Mouse (Mus musculus): ENCODE measurements around the gene Chd5. TPM values are rescaled to one million over a fixed set of nuclear protein-coding genes. Genes with fewer than 3 reads are reported as not detected.
A peak's percentile ranks its signal among the peaks of the same experiment; 100 is the strongest.

Gene Chd5
- polyA plus RNA-seq, 1 experiment from 2014 or later: 46.7 TPM

- no peak overlapping the region for H3K4me3 ChIP-seq (replicated peaks; ENCODE audit: low read length)
- no peak overlapping the region for H3K4me2 ChIP-seq (replicated peaks)
- no peak for DNase-seq (ENCODE audit: low spot score)
- no peak overlapping the region for H3K27ac ChIP-seq
- no peaks in the 10 kb centered on the region for H3K36me3 ChIP-seq (replicated peaks; ENCODE audit: control insufficient read depth, insufficient read depth)
- peaks cover 42% of the 10 kb centered on the region for H3K4me1 ChIP-seq (replicated peaks; ENCODE audit: control insufficient read depth, insufficient read depth, low read length)
- peaks cover 15% of the 10 kb centered on the region for H3K27me3 ChIP-seq (ENCODE audit: control insufficient read depth, insufficient read depth, low read length)
- no peak for ATAC-seq (ENCODE audit: low FRiP score)
- no peaks in the 10 kb centered on the region for H3K9me3 ChIP-seq (ENCODE audit: control insufficient read depth, low read length)
- H3K9ac ChIP-seq: no peak overlapping the region
- 53% methylated on average over 7 of the region's 7 CpGs for WGBS
These were observed 6.9 kb downstream of the Chd5 start for GRCm38 (mm10) chr4:152345120-152345889.

- H3K4me1 ChIP-seq (replicated peaks; ENCODE audit: control insufficient read depth, insufficient read depth, low read length): peaks cover 37% of the 10 kb centered on the region
- DNase-seq (ENCODE audit: low spot score): peak; percentile 80
- H3K27me3 ChIP-seq (ENCODE audit: control insufficient read depth, insufficient read depth, low read length): no peaks in the 10 kb centered on the region; the same call in 1 of the 2 replicates
- H3K36me3 ChIP-seq (replicated peaks; ENCODE audit: control insufficient read depth, insufficient read depth): peaks cover 16% of the 10 kb centered on the region
- ATAC-seq (ENCODE audit: low FRiP score): peak; percentile 65
- peak overlapping the region; percentile 91 for H3K27ac ChIP-seq
- peak overlapping the region; percentile 16 for H3K4me3 ChIP-seq (replicated peaks; ENCODE audit: low read length)
- no peaks in the 10 kb centered on the region for H3K9me3 ChIP-seq (ENCODE audit: control insufficient read depth, low read length)
- peak overlapping the region; percentile 46 for H3K4me2 ChIP-seq (replicated peaks)
- WGBS: 9% methylated on average over 17 of the region's 17 CpGs
- peak overlapping the region; percentile 56 for H3K9ac ChIP-seq
These were observed 11.5 kb downstream of the Chd5 start for GRCm38 (mm10) chr4:152349837-152350381.

GRCm38 (mm10) chr4:152350722-152351421 is 12.4 kb downstream of the Chd5 start:
- Histone ChIP-seq H3K27ac (peak overlapping the region; percentile 91), H3K4me2 (replicated peaks) (peak overlapping the region; percentile 46), H3K9ac (peak overlapping the region; percentile 36; the same call in 1 of the 2 replicates), H3K27me3 (ENCODE audit: control insufficient read depth, insufficient read depth, low read length) (no peaks in the 10 kb centered on the region; the same call in 1 of the 2 replicates), H3K36me3 (replicated peaks; ENCODE audit: control insufficient read depth, insufficient read depth) (peaks cover 22% of the 10 kb centered on the region), H3K9me3 (ENCODE audit: control insufficient read depth, low read length) (no peaks in the 10 kb centered on the region), H3K4me1 (replicated peaks; ENCODE audit: control insufficient read depth, insufficient read depth, low read length) (peaks cover 37% of the 10 kb centered on the region), H3K4me3 (replicated peaks; ENCODE audit: low read length) (no peak overlapping the region)
- ATAC-seq (ENCODE audit: low FRiP score): 0 out of 2 replicates have a peak, but pooled peaks have one; percentile 7
- 37% methylated on average over 8 of the region's 8 CpGs for WGBS
- no peak for DNase-seq (ENCODE audit: low spot score)

- H3K4me3 ChIP-seq (replicated peaks; ENCODE audit: low read length): no peak overlapping the region
- ATAC-seq (ENCODE audit: low FRiP score) (no peak), DNase-seq (ENCODE audit: low spot score) (no peak)
- H3K4me1 ChIP-seq (replicated peaks; ENCODE audit: control insufficient read depth, insufficient read depth, low read length): peaks cover 37% of the 10 kb centered on the region
- WGBS: 9% methylated on average over 14 of the region's 14 CpGs
- H3K4me2 ChIP-seq (replicated peaks): no peak overlapping the region
- no peaks in the 10 kb centered on the region for H3K9me3 ChIP-seq (ENCODE audit: control insufficient read depth, low read length)
- H3K36me3 ChIP-seq (replicated peaks; ENCODE audit: control insufficient read depth, insufficient read depth): peaks cover 26% of the 10 kb centered on the region
- 0 out of 2 replicates have a peak overlapping the region, but pooled peaks have one; percentile 36 for H3K9ac ChIP-seq
- H3K27me3 ChIP-seq (ENCODE audit: control insufficient read depth, insufficient read depth, low read length): no peaks in the 10 kb centered on the region; the same call in 1 of the 2 replicates
- peak overlapping the region; percentile 91 for H3K27ac ChIP-seq
These were observed 13.2 kb downstream of the Chd5 start for GRCm38 (mm10) chr4:152351422-152352305.

- no peak overlapping the region for H3K4me3 ChIP-seq (replicated peaks; ENCODE audit: low read length)
- ATAC-seq (ENCODE audit: low FRiP score): no peak
- H3K9me3 ChIP-seq (ENCODE audit: control insufficient read depth, low read length): no peaks in the 10 kb centered on the region
- DNase-seq (ENCODE audit: low spot score): no peak
- H3K36me3 ChIP-seq (replicated peaks; ENCODE audit: control insufficient read depth, insufficient read depth): peaks cover 41% of the 10 kb centered on the region
- H3K4me2 ChIP-seq (replicated peaks): no peak overlapping the region
- H3K4me1 ChIP-seq (replicated peaks; ENCODE audit: control insufficient read depth, insufficient read depth, low read length): peaks cover 32% of the 10 kb centered on the region
- no peak overlapping the region for H3K9ac ChIP-seq
- H3K27ac ChIP-seq: no peak overlapping the region
- H3K27me3 ChIP-seq (ENCODE audit: control insufficient read depth, insufficient read depth, low read length): no peaks in the 10 kb centered on the region; the same call in 1 of the 2 replicates
- WGBS: 74% methylated on average over 14 of the region's 14 CpGs
These were observed 15.6 kb downstream of the Chd5 start for GRCm38 (mm10) chr4:152353886-152354637.

GRCm38 (mm10) chr4:152355672-152356071 is 17.2 kb downstream of the Chd5 start:
- Histone ChIP-seq H3K9ac (no peak overlapping the region), H3K27me3 (ENCODE audit: control insufficient read depth, insufficient read depth, low read length) (peaks cover 4% of the 10 kb centered on the region; the same call in 1 of the 2 replicates), H3K4me2 (replicated peaks) (no peak overlapping the region), H3K27ac (no peak overlapping the region), H3K9me3 (ENCODE audit: control insufficient read depth, low read length) (no peaks in the 10 kb centered on the region), H3K4me3 (replicated peaks; ENCODE audit: low read length) (no peak overlapping the region), H3K4me1 (replicated peaks; ENCODE audit: control insufficient read depth, insufficient read depth, low read length) (peaks cover 16% of the 10 kb centered on the region), H3K36me3 (replicated peaks; ENCODE audit: control insufficient read depth, insufficient read depth) (peaks cover 41% of the 10 kb centered on the region)
- WGBS: 78% methylated on average over 7 of the region's 7 CpGs
- DNase-seq (ENCODE audit: low spot score): no peak
- no peak for ATAC-seq (ENCODE audit: low FRiP score)

- no peak overlapping the region for H3K4me2 ChIP-seq (replicated peaks)
- H3K36me3 ChIP-seq (replicated peaks; ENCODE audit: control insufficient read depth, insufficient read depth): peaks cover 51% of the 10 kb centered on the region
- ATAC-seq (ENCODE audit: low FRiP score): no peak
- no peak overlapping the region for H3K4me3 ChIP-seq (replicated peaks; ENCODE audit: low read length)
- H3K27me3 ChIP-seq (ENCODE audit: control insufficient read depth, insufficient read depth, low read length): 0 out of 2 replicates have a peak, but pooled peaks cover 4% of the 10 kb centered on the region
- H3K4me1 ChIP-seq (replicated peaks; ENCODE audit: control insufficient read depth, insufficient read depth, low read length): no peaks in the 10 kb centered on the region; the same call in 1 of the 2 replicates
- H3K9me3 ChIP-seq (ENCODE audit: control insufficient read depth, low read length): no peaks in the 10 kb centered on the region
- no peak overlapping the region for H3K27ac ChIP-seq
- no peak overlapping the region for H3K9ac ChIP-seq
- 12% methylated on average over 11 of the region's 11 CpGs for WGBS
- DNase-seq (ENCODE audit: low spot score): no peak
These were observed 21.2 kb downstream of the Chd5 start for GRCm38 (mm10) chr4:152359700-152360099.

- Histone ChIP-seq H3K27ac (no peak overlapping the region), H3K36me3 (replicated peaks; ENCODE audit: control insufficient read depth, insufficient read depth) (peaks cover 43% of the 10 kb centered on the region), H3K9ac (no peak overlapping the region), H3K4me3 (replicated peaks; ENCODE audit: low read length) (no peak overlapping the region), H3K9me3 (ENCODE audit: control insufficient read depth, low read length) (no peaks in the 10 kb centered on the region), H3K4me1 (replicated peaks; ENCODE audit: control insufficient read depth, insufficient read depth, low read length) (peaks cover 6% of the 10 kb centered on the region; the same call in 1 of the 2 replicates), H3K27me3 (ENCODE audit: control insufficient read depth, insufficient read depth, low read length) (0 out of 2 replicates have a peak, but pooled peaks cover 4% of the 10 kb centered on the region), H3K4me2 (replicated peaks) (0 out of 2 replicates have a peak overlapping the region, but pooled peaks have one; percentile 21)
- ATAC-seq (ENCODE audit: low FRiP score) (no peak), DNase-seq (ENCODE audit: low spot score) (no peak)
- 4% methylated on average over 23 of the region's 24 CpGs for WGBS
These were observed 22.4 kb downstream of the Chd5 start for GRCm38 (mm10) chr4:152360855-152361254.
